ENCODE assay signal across 10 mouse cellular contexts in the genomic region with DNA sequence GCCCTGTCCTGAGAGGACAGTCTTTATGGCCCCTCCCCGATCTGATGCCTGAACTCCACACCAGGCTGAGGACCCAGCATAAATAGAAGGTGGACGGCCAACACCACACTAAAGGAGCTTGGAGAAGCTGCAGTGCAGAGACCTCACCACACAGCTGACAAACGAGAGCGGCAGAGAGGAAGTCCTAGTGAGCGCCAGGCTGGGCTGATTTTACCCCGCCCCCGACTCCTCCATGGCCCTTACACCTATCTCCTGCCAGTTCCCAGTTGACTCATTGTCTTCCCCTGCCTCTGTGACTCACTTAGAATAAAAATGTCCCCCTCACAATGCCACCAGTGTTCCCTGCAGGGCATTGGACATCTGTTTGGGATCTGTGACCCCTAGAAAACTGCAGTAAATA. TPM values are rescaled to one million over a fixed set of nuclear protein-coding genes. Genes with fewer than 3 reads are reported as not detected.
A peak's percentile ranks its signal among the peaks of the same experiment; 100 is the strongest.
DNase-seq lines count a peak whose midpoint lies in the region; ATAC-seq lines count a peak whose summit lies in the region.
"Had no signal": no experiment of that assay in that cellular context is flagged by ENCODE, and none has a peak within 500 bp of the region (broad histone marks: within the 10 kb centered on the region; RNA-seq: fewer than 3 reads in every experiment).

No protein-coding gene starts in this region.

- DNase-seq in forebrain, embryonic 10.5 days (ENCODE audit: extremely low spot score, low spot score): peak; percentile 13
- DNase-seq in neural tube, embryonic 11.5 days (ENCODE audit: low spot score): peak; percentile 35
- no peak for DNase-seq in neural tube, embryonic 10.5 days (ENCODE audit: extremely low spot score, low spot score)
- DNase-seq in hindbrain, embryonic 14.5 days (ENCODE audit: low spot score): no peak
- peak; percentile 25 to 52 for DNase-seq in thymus, postnatal 10 days (ENCODE audit: low spot score in 2 of 2)
- no peak for DNase-seq in spleen, postnatal 4 days (ENCODE audit: low spot score in 2 of 2)
- no peak for DNase-seq in forebrain, embryonic 11.5 days (ENCODE audit: low spot score)

- no peak overlapping the region for H3K4me3 ChIP-seq in forebrain, embryonic 10.5 days
- H3K4me3 ChIP-seq in forebrain, embryonic 12.5 days (replicated peaks): no peak overlapping the region
- H3K4me3 ChIP-seq in neural tube, embryonic 11.5 days (ENCODE audit: low read depth, low read length): no peak overlapping the region
- no peak overlapping the region for H3K4me3 ChIP-seq in hindbrain, embryonic 14.5 days (replicated peaks; ENCODE audit: low read length)
- no peak overlapping the region for H3K4me3 ChIP-seq in forebrain, embryonic 11.5 days (ENCODE audit: low read depth, low read length)
- H3K4me3 ChIP-seq: embryonic facial prominence, embryonic 13.5 days; neural tube, embryonic 12.5 days had no signal

- WGBS in forebrain, embryonic 10.5 days: 63% methylated on average over 7 of the region's 7 CpGs
- WGBS in forebrain, embryonic 12.5 days: 59% methylated on average over 7 of the region's 7 CpGs
- WGBS in neural tube, embryonic 11.5 days: 27% methylated on average over 7 of the region's 7 CpGs
- 41% methylated on average over 7 of the region's 7 CpGs for WGBS in hindbrain, embryonic 14.5 days
- WGBS in forebrain, embryonic 11.5 days: 70% methylated on average over 7 of the region's 7 CpGs

- H3K27me3 ChIP-seq in forebrain, embryonic 10.5 days (ENCODE audit: poor library complexity, severe bottlenecking): peaks cover 29% of the 10 kb centered on the region
- H3K27me3 ChIP-seq in forebrain, embryonic 12.5 days: peaks cover 10% of the 10 kb centered on the region; the same call in 1 of the 2 replicates
- no peaks in the 10 kb centered on the region for H3K27me3 ChIP-seq in neural tube, embryonic 11.5 days (ENCODE audit: control insufficient read depth, insufficient read depth, low read length)
- H3K27me3 ChIP-seq in hindbrain, embryonic 14.5 days (ENCODE audit: control insufficient read depth, insufficient read depth, low read length): no peaks in the 10 kb centered on the region
- H3K27me3 ChIP-seq in forebrain, embryonic 11.5 days (ENCODE audit: control insufficient read depth, insufficient read depth, low read length): no peaks in the 10 kb centered on the region
- H3K27me3 ChIP-seq: neural tube, embryonic 12.5 days had no signal

- H3K9me3 ChIP-seq in forebrain, embryonic 10.5 days: no peaks in the 10 kb centered on the region
- H3K9me3 ChIP-seq in forebrain, embryonic 12.5 days: no peaks in the 10 kb centered on the region
- H3K9me3 ChIP-seq in neural tube, embryonic 11.5 days (ENCODE audit: control insufficient read depth, low read length): no peaks in the 10 kb centered on the region
- H3K9me3 ChIP-seq in hindbrain, embryonic 14.5 days (ENCODE audit: control insufficient read depth, low read length): no peaks in the 10 kb centered on the region
- no peaks in the 10 kb centered on the region for H3K9me3 ChIP-seq in forebrain, embryonic 11.5 days (ENCODE audit: control insufficient read depth, low read length)
- H3K9me3 ChIP-seq: embryonic facial prominence, embryonic 13.5 days; neural tube, embryonic 12.5 days had no signal

- peak overlapping the region; percentile 31; the same call in 1 of the 2 replicates for H3K27ac ChIP-seq in forebrain, embryonic 10.5 days
- H3K27ac ChIP-seq in forebrain, embryonic 12.5 days: no peak overlapping the region
- H3K27ac ChIP-seq in neural tube, embryonic 11.5 days (ENCODE audit: low read depth, low read length): no peak overlapping the region
- H3K27ac ChIP-seq in hindbrain, embryonic 14.5 days: no peak overlapping the region
- H3K27ac ChIP-seq in forebrain, embryonic 11.5 days (ENCODE audit: low read depth, low read length): no peak overlapping the region
- H3K27ac ChIP-seq: embryonic facial prominence, embryonic 13.5 days; neural tube, embryonic 12.5 days had no signal

- ATAC-seq in forebrain, embryonic 12.5 days (ENCODE audit: low FRiP score): no peak
- peak; percentile 25; the same call in 1 of the 2 replicates for ATAC-seq in neural tube, embryonic 11.5 days (ENCODE audit: insufficient read depth, low FRiP score, low TSS enrichment)
- ATAC-seq in hindbrain, embryonic 14.5 days (ENCODE audit: low FRiP score): peak; percentile 44; the same call in 1 of the 2 replicates
- no peak for ATAC-seq in forebrain, embryonic 11.5 days (replicated peaks; ENCODE audit: low FRiP score)

- H3K4me2 ChIP-seq in forebrain, embryonic 12.5 days: no peak overlapping the region
- H3K4me2 ChIP-seq in neural tube, embryonic 11.5 days (ENCODE audit: low read depth): no peak overlapping the region
- no peak overlapping the region for H3K4me2 ChIP-seq in hindbrain, embryonic 14.5 days (replicated peaks)
- H3K4me2 ChIP-seq in forebrain, embryonic 11.5 days (ENCODE audit: low read depth, low read length, severe bottlenecking): no peak overlapping the region
- H3K4me2 ChIP-seq: embryonic facial prominence, embryonic 13.5 days; neural tube, embryonic 12.5 days had no signal

- H3K9ac ChIP-seq in forebrain, embryonic 12.5 days: no peak overlapping the region
- no peak overlapping the region for H3K9ac ChIP-seq in neural tube, embryonic 11.5 days (ENCODE audit: low read length)
- no peak overlapping the region for H3K9ac ChIP-seq in hindbrain, embryonic 14.5 days
- H3K9ac ChIP-seq in forebrain, embryonic 11.5 days (ENCODE audit: low read length): no peak overlapping the region
- H3K9ac ChIP-seq: embryonic facial prominence, embryonic 13.5 days; neural tube, embryonic 12.5 days had no signal

- peaks cover 25% of the 10 kb centered on the region for H3K4me1 ChIP-seq in forebrain, embryonic 10.5 days
- H3K4me1 ChIP-seq in forebrain, embryonic 12.5 days: peaks cover 24% of the 10 kb centered on the region
- peaks cover 16% of the 10 kb centered on the region for H3K4me1 ChIP-seq in neural tube, embryonic 11.5 days (ENCODE audit: control insufficient read depth, insufficient read depth, low read length)
- peaks cover 20% of the 10 kb centered on the region for H3K4me1 ChIP-seq in hindbrain, embryonic 14.5 days (replicated peaks; ENCODE audit: control insufficient read depth, insufficient read depth, low read length)
- H3K4me1 ChIP-seq in forebrain, embryonic 11.5 days (replicated peaks; ENCODE audit: control insufficient read depth, insufficient read depth, low read length): peaks cover 2% of the 10 kb centered on the region; the same call in 1 of the 2 replicates

- H3K36me3 ChIP-seq in forebrain, embryonic 10.5 days (replicated peaks): no peaks in the 10 kb centered on the region
- H3K36me3 ChIP-seq in forebrain, embryonic 12.5 days (replicated peaks): no peaks in the 10 kb centered on the region
- H3K36me3 ChIP-seq in neural tube, embryonic 11.5 days (ENCODE audit: control insufficient read depth, insufficient read depth, low read length): no peaks in the 10 kb centered on the region
- H3K36me3 ChIP-seq in hindbrain, embryonic 14.5 days (replicated peaks; ENCODE audit: control insufficient read depth, insufficient read depth): no peaks in the 10 kb centered on the region
- H3K36me3 ChIP-seq in forebrain, embryonic 11.5 days (ENCODE audit: control insufficient read depth, insufficient read depth, low read length): no peaks in the 10 kb centered on the region
- H3K36me3 ChIP-seq: embryonic facial prominence, embryonic 13.5 days; neural tube, embryonic 12.5 days had no signal

RNA-seq across cellular contexts. Expression of a gene that starts 13.6 kb away (rescaled TPM):
- not detected in 2 replicates for polyA plus RNA-seq in forebrain, embryonic 10.5 days (2016; fragmentation: Nextera tagmentation; extraction: Ambion mirVana)
- polyA plus RNA-seq in forebrain, embryonic 12.5 days (2016; fragmentation: Nextera tagmentation; extraction: Ambion mirVana): not detected in 2 replicates
- polyA plus RNA-seq in neural tube, embryonic 11.5 days (2014; fragmentation: Nextera tagmentation; extraction: Ambion mirVana): not detected in 2 replicates
- polyA plus RNA-seq in hindbrain, embryonic 14.5 days (2014; fragmentation: Nextera tagmentation; extraction: Ambion mirVana): not detected in 2 replicates
- not detected in 2 replicates for polyA plus RNA-seq in forebrain, embryonic 11.5 days (2014; fragmentation: Nextera tagmentation; extraction: Ambion mirVana)
- polyA plus RNA-seq: embryonic facial prominence, embryonic 13.5 days; neural tube, embryonic 12.5 days had no signal

RNA-seq across cellular contexts. Expression of a gene that starts 44.1 kb away (rescaled TPM):
- not detected in 2 replicates for polyA plus RNA-seq in forebrain, embryonic 10.5 days (2016; fragmentation: Nextera tagmentation; extraction: Ambion mirVana)
- polyA plus RNA-seq in forebrain, embryonic 12.5 days (2016; fragmentation: Nextera tagmentation; extraction: Ambion mirVana): not detected in 2 replicates
- polyA plus RNA-seq in neural tube, embryonic 11.5 days (2014; fragmentation: Nextera tagmentation; extraction: Ambion mirVana): not detected in 2 replicates
- polyA plus RNA-seq in hindbrain, embryonic 14.5 days (2014; fragmentation: Nextera tagmentation; extraction: Ambion mirVana): not detected in 2 replicates
- polyA plus RNA-seq in forebrain, embryonic 11.5 days (2014; fragmentation: Nextera tagmentation; extraction: Ambion mirVana): not detected in 2 replicates
- polyA plus RNA-seq: embryonic facial prominence, embryonic 13.5 days; neural tube, embryonic 12.5 days had no signal

RNA-seq across cellular contexts. Expression of a gene that starts 59.3 kb away (rescaled TPM):
- polyA plus RNA-seq in forebrain, embryonic 10.5 days (2016; fragmentation: Nextera tagmentation; extraction: Ambion mirVana): 8.1 and 8.2 TPM in 2 replicates
- 8.8 and 10.8 TPM in 2 replicates for polyA plus RNA-seq in forebrain, embryonic 12.5 days (2016; fragmentation: Nextera tagmentation; extraction: Ambion mirVana)
- 12.2 and 13.8 TPM in 2 replicates for polyA plus RNA-seq in neural tube, embryonic 11.5 days (2014; fragmentation: Nextera tagmentation; extraction: Ambion mirVana)
- 10.7 and 11.5 TPM in 2 replicates for polyA plus RNA-seq in hindbrain, embryonic 14.5 days (2014; fragmentation: Nextera tagmentation; extraction: Ambion mirVana)
- 11.5 TPM in 2 replicates for polyA plus RNA-seq in forebrain, embryonic 11.5 days (2014; fragmentation: Nextera tagmentation; extraction: Ambion mirVana)

Comparison
In these comparisons a context has a peak if more than half of its experiments do, and no peak if none do; other contexts are left out.
1. DNase-seq: peak in forebrain, embryonic 10.5 days (single experiment), neural tube, embryonic 11.5 days (single experiment) and thymus, postnatal 10 days (2 of 2); none in neural tube, embryonic 10.5 days (single experiment), hindbrain, embryonic 14.5 days (single experiment), spleen, postnatal 4 days (0 of 2) and forebrain, embryonic 11.5 days (single experiment).
2. ATAC-seq: peak in neural tube, embryonic 11.5 days (single experiment) and hindbrain, embryonic 14.5 days (single experiment); none in forebrain, embryonic 12.5 days (single experiment) and forebrain, embryonic 11.5 days (single experiment).